Comparison of ENCODE assay signal across 8 mouse cellular contexts in the genomic region with DNA sequence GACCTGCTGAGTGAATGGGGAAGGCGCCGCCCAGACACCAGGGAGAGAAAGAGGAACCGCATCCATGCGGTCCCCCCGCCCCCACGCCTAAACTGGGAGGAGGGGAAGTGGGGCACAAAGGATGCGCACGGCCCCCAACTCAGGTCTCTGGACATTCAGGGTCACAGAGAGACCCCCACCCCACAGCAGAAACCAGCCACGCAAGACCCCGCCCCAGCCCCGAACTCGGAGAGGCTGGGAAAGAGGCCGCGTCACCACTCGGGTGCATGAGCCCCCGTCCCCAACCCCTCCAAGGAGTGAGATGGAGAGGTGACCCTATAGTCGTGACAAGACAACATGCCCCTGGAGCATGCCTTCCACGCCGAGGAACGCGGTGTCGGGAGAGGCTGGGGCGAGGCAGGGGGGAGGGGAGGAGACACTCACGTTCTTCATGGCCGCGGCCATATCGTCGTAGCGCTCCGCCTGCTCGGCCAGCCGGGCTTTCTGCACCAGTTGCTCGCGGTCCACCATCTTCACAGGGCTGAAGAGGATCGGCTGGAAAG. TPM values are rescaled to one million over a fixed set of nuclear protein-coding genes. Genes with fewer than 3 reads are reported as not detected.
DNase-seq lines count a peak whose midpoint lies in the region; ATAC-seq and TF ChIP-seq lines count a peak whose summit lies in the region.

No protein-coding gene starts in this region.

- no peaks in the 10 kb centered on the region for H3K27me3 ChIP-seq in forebrain, embryonic 10.5 days (ENCODE audit: poor library complexity, severe bottlenecking)
- no peaks in the 10 kb centered on the region for H3K27me3 ChIP-seq in heart, embryonic 13.5 days (replicated peaks)
- H3K27me3 ChIP-seq in liver, postnatal 0 days (ENCODE audit: insufficient read depth, low read length): no peaks in the 10 kb centered on the region
- no peaks in the 10 kb centered on the region for H3K27me3 ChIP-seq in neural tube, embryonic 14.5 days (ENCODE audit: control insufficient read depth, insufficient read depth, low read length)

- peaks cover 5% of the 10 kb centered on the region; the same call in 1 of the 2 replicates for H3K4me1 ChIP-seq in brown adipose tissue, adult 24 weeks (ENCODE audit: control insufficient read depth, insufficient read depth, insufficient read length, low read length)
- peaks cover 31% of the 10 kb centered on the region for H3K4me1 ChIP-seq in forebrain, embryonic 10.5 days
- peaks cover 39% of the 10 kb centered on the region for H3K4me1 ChIP-seq in heart, embryonic 13.5 days
- peaks cover 13% of the 10 kb centered on the region for H3K4me1 ChIP-seq in liver, postnatal 0 days (ENCODE audit: insufficient read depth)
- peaks cover 29% of the 10 kb centered on the region for H3K4me1 ChIP-seq in neural tube, embryonic 14.5 days (ENCODE audit: control insufficient read depth, insufficient read depth, low read length)

- peak; percentile 76 for DNase-seq in NIH3T3 (ENCODE audit: low read depth)
- no peak for DNase-seq in forebrain, embryonic 10.5 days (ENCODE audit: extremely low spot score, low spot score)
- DNase-seq in layer of hippocampus, adult 18-20 months (ENCODE audit: low spot score in 2 of 2): peak; percentile 63 to 79
- peak; percentile 82 for DNase-seq in liver, postnatal 0 days
- DNase-seq in yolk sac, embryonic 10.5 days (ENCODE audit: low spot score): peak; percentile 59

- 1% methylated on average over 32 of the region's 35 CpGs for WGBS in forebrain, embryonic 10.5 days
- whole genome bisulfite sequencing in heart, embryonic 13.5 days: under 1% methylated on average over 35 of the region's 35 CpGs
- under 1% methylated on average over 33 of the region's 35 CpGs for WGBS in liver, postnatal 0 days (ENCODE audit: insufficient replicate concordance)
- WGBS in neural tube, embryonic 14.5 days: 0% methylated on average over 33 of the region's 35 CpGs

- peak overlapping the region; percentile 88 for H3K4me2 ChIP-seq in heart, embryonic 13.5 days
- H3K4me2 ChIP-seq in liver, postnatal 0 days (ENCODE audit: low read depth, low read length): peak overlapping the region; percentile 76
- peak overlapping the region; percentile 60 for H3K4me2 ChIP-seq in neural tube, embryonic 14.5 days (ENCODE audit: low read depth, low read length)

- peak overlapping the region; percentile 93 for H3K27ac ChIP-seq in brown adipose tissue, adult 24 weeks (replicated peaks; ENCODE audit: low read depth, low read length)
- H3K27ac ChIP-seq in forebrain, embryonic 10.5 days: peak overlapping the region; percentile 96
- peak overlapping the region; percentile 97 for H3K27ac ChIP-seq in heart, embryonic 13.5 days (replicated peaks)
- peak overlapping the region; percentile 98 for H3K27ac ChIP-seq in liver, postnatal 0 days (ENCODE audit: low read depth)
- peak overlapping the region; percentile 98 for H3K27ac ChIP-seq in neural tube, embryonic 14.5 days (ENCODE audit: low read depth, low read length)

- H3K4me3 ChIP-seq in brown adipose tissue, adult 24 weeks (ENCODE audit: insufficient read depth, low read depth, low read length): peak overlapping the region; percentile 76
- H3K4me3 ChIP-seq in forebrain, embryonic 10.5 days: peak overlapping the region; percentile 97
- H3K4me3 ChIP-seq in heart, embryonic 13.5 days: peak overlapping the region; percentile 90
- peak overlapping the region; percentile 78 for H3K4me3 ChIP-seq in liver, postnatal 0 days (ENCODE audit: low read depth, low read length)
- peak overlapping the region; percentile 65 for H3K4me3 ChIP-seq in neural tube, embryonic 14.5 days (ENCODE audit: low read depth, low read length)

- no peak for TF ChIP-seq EP300 in liver, postnatal 0 days (IDR thresholded peaks at IDR 0.05; ENCODE audit: low read depth)

- H3K9me3 ChIP-seq in forebrain, embryonic 10.5 days: no peaks in the 10 kb centered on the region
- H3K9me3 ChIP-seq in heart, embryonic 13.5 days: no peaks in the 10 kb centered on the region
- no peaks in the 10 kb centered on the region for H3K9me3 ChIP-seq in liver, postnatal 0 days (ENCODE audit: low read length)
- no peaks in the 10 kb centered on the region for H3K9me3 ChIP-seq in neural tube, embryonic 14.5 days (ENCODE audit: control insufficient read depth, low read length)

- no peak for TF ChIP-seq CTCF in liver, postnatal 0 days (IDR thresholded peaks at IDR 0.05; ENCODE audit: low read depth)

- peak overlapping the region; percentile 96 for H3K9ac ChIP-seq in heart, embryonic 13.5 days
- peak overlapping the region; percentile 84 for H3K9ac ChIP-seq in liver, postnatal 0 days (replicated peaks)
- H3K9ac ChIP-seq in neural tube, embryonic 14.5 days (replicated peaks; ENCODE audit: low read depth, low read length): peak overlapping the region; percentile 78

- peak; percentile 16; the same call in 1 of the 2 replicates for ATAC-seq in heart, embryonic 13.5 days (ENCODE audit: extremely low read depth, insufficient number of reproducible peaks, low FRiP score, low TSS enrichment)
- peak; percentile 60 for ATAC-seq in liver, postnatal 0 days
- ATAC-seq in neural tube, embryonic 14.5 days (ENCODE audit: low read depth): peak; percentile 79

- peaks cover 38% of the 10 kb centered on the region for H3K36me3 ChIP-seq in forebrain, embryonic 10.5 days (replicated peaks)
- peaks cover 35% of the 10 kb centered on the region for H3K36me3 ChIP-seq in heart, embryonic 13.5 days
- peaks cover 30% of the 10 kb centered on the region for H3K36me3 ChIP-seq in liver, postnatal 0 days (replicated peaks; ENCODE audit: insufficient read depth, low read length)
- peaks cover 27% of the 10 kb centered on the region for H3K36me3 ChIP-seq in neural tube, embryonic 14.5 days (ENCODE audit: control insufficient read depth, insufficient read depth, low read length)

RNA-seq across cellular contexts. Expression of gene Ywhag, which starts 0.4 kb away (rescaled TPM):
- 499 and 545 TPM in 2 replicates for polyA plus RNA-seq in brown adipose tissue, adult 24 weeks (2012; ENCODE audit: insufficient read depth, insufficient read length, missing spikeins)
- polyA plus RNA-seq in forebrain, embryonic 10.5 days (2016; fragmentation: Nextera tagmentation; extraction: Ambion mirVana): 264 and 283 TPM in 2 replicates
- 157 and 163 TPM in 2 replicates for polyA plus RNA-seq in heart, embryonic 13.5 days (2015; fragmentation: Nextera tagmentation; extraction: Ambion mirVana)
- 1,000 to 10,000 TPM; 1,236 to 1,273 TPM for total RNA-seq in layer of hippocampus, adult 18-20 months (2021)
- 56.7 and 66.8 TPM in 2 replicates for polyA plus RNA-seq in liver, postnatal 0 days (2015; fragmentation: Nextera tagmentation; extraction: Ambion mirVana)
- 419 and 431 TPM in 2 replicates for polyA plus RNA-seq in neural tube, embryonic 14.5 days (2014; fragmentation: Nextera tagmentation; extraction: Ambion mirVana)

RNA-seq across cellular contexts. Expression of gene Ssc4d, which starts 40.4 kb away (rescaled TPM):
- polyA plus RNA-seq in brown adipose tissue, adult 24 weeks (2012; ENCODE audit: insufficient read depth, insufficient read length, missing spikeins): 2.9 and 6.7 TPM in 2 replicates
- 1.7 and 1.9 TPM in 2 replicates for polyA plus RNA-seq in forebrain, embryonic 10.5 days (2016; fragmentation: Nextera tagmentation; extraction: Ambion mirVana)
- polyA plus RNA-seq in heart, embryonic 13.5 days (2015; fragmentation: Nextera tagmentation; extraction: Ambion mirVana): 1.0 and 1.1 TPM in 2 replicates
- 1 to 10 TPM; 1.1 to 1.4 TPM for total RNA-seq in layer of hippocampus, adult 18-20 months (2021)
- polyA plus RNA-seq in liver, postnatal 0 days (2015; fragmentation: Nextera tagmentation; extraction: Ambion mirVana): 1.7 and 1.9 TPM in 2 replicates
- 1.0 and 1.4 TPM in 2 replicates for polyA plus RNA-seq in neural tube, embryonic 14.5 days (2014; fragmentation: Nextera tagmentation; extraction: Ambion mirVana)

RNA-seq across cellular contexts. Expression of gene Zp3, which starts 45.9 kb away (rescaled TPM):
- polyA plus RNA-seq in brown adipose tissue, adult 24 weeks (2012; ENCODE audit: insufficient read depth, insufficient read length, missing spikeins): not detected in 2 replicates
- 0.12 TPM in 1 of 2 replicates, not detected in the other for polyA plus RNA-seq in forebrain, embryonic 10.5 days (2016; fragmentation: Nextera tagmentation; extraction: Ambion mirVana)
- 0.11 TPM in 1 of 2 replicates, not detected in the other for polyA plus RNA-seq in heart, embryonic 13.5 days (2015; fragmentation: Nextera tagmentation; extraction: Ambion mirVana)
- not detected for total RNA-seq in layer of hippocampus, adult 18-20 months (2021)
- not detected in 2 replicates for polyA plus RNA-seq in liver, postnatal 0 days (2015; fragmentation: Nextera tagmentation; extraction: Ambion mirVana)
- polyA plus RNA-seq in neural tube, embryonic 14.5 days (2014; fragmentation: Nextera tagmentation; extraction: Ambion mirVana): 0.29 TPM in 1 of 2 replicates, not detected in the other

RNA-seq across cellular contexts. Expression of gene Hspb1, which starts 46.3 kb away (rescaled TPM):
- 233 and 423 TPM in 2 replicates for polyA plus RNA-seq in brown adipose tissue, adult 24 weeks (2012; ENCODE audit: insufficient read depth, insufficient read length, missing spikeins)
- 7.2 and 7.6 TPM in 2 replicates for polyA plus RNA-seq in forebrain, embryonic 10.5 days (2016; fragmentation: Nextera tagmentation; extraction: Ambion mirVana)
- polyA plus RNA-seq in heart, embryonic 13.5 days (2015; fragmentation: Nextera tagmentation; extraction: Ambion mirVana): 863 and 944 TPM in 2 replicates
- 10 to 100 TPM; 16.7 to 22.4 TPM for total RNA-seq in layer of hippocampus, adult 18-20 months (2021)
- 4.5 and 9.1 TPM in 2 replicates for polyA plus RNA-seq in liver, postnatal 0 days (2015; fragmentation: Nextera tagmentation; extraction: Ambion mirVana)
- polyA plus RNA-seq in neural tube, embryonic 14.5 days (2014; fragmentation: Nextera tagmentation; extraction: Ambion mirVana): 7.8 and 11.4 TPM in 2 replicates

Comparison
In these comparisons a context has a peak if more than half of its experiments do, and no peak if none do; other contexts are left out.
1. ATAC-seq: peak in every context shown above with its lines; median percentile 79 in neural tube, embryonic 14.5 days; 60 in liver, postnatal 0 days; 16 in heart, embryonic 13.5 days.